Mouse (Mus musculus): ENCODE measurements around the gene Usp32.

DNA sequence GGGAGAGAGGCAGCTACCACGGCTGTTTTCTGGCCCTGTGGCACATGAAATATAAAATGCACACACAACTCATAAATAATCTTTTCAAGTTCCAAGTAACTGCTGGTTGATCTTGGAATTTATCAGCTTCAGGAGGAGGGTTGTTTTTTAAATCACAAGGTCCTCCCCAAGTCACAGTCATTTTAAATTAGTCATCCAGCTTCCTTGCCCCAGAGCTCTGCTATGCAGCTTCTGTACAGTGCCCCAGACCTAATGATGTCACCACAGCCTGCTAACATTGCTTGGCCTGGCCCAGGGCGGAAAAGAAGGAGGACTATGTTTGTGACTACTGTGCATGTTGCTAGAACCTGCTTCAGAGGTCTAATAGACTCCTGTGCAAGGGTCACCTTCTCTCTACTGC lies 17.3 kb upstream of the Usp32 start:
- TF ChIP-seq CTCF (IDR thresholded peaks at IDR 0.05), result no peak
- no peak for TF ChIP-seq EP300 (IDR thresholded peaks at IDR 0.05)
